Mouse (Mus musculus) ES-E14 (cell line): Measurements from ENCODE around the gene Slc16a9. TPM values are rescaled to one million over a fixed set of nuclear protein-coding genes. Genes with fewer than 3 reads are reported as not detected.
A peak's percentile ranks its signal among the peaks of the same experiment; 100 is the strongest.

Source experiments
- DNase-seq: peaks from one replicate; pipeline ENCODE4 v3.0.0-alpha.2; 2013; ENCODE audit warnings: low read depth, low spot score
- H3K27ac ChIP-seq: 2 replicates; pipeline ENCODE4 v1.5.1; 2012; ENCODE audit warnings: low read depth, mild to moderate bottlenecking, low read length, moderate library complexity, mixed read lengths; ENCODE audit not compliant: poor library complexity, insufficient read depth, severe bottlenecking
- H3K36me3 ChIP-seq: 2 replicates; pipeline ENCODE4 v1.6.1; 2012; ENCODE audit warnings: mild to moderate bottlenecking, low read length, moderate library complexity, mixed read lengths; ENCODE audit not compliant: control insufficient read depth, poor library complexity, insufficient read depth, severe bottlenecking
- H3K4me1 ChIP-seq, 2 experiments: fragments of 150-350 bp in 1 of 2; sonication (generic) in 1 of 2; 2 replicates each; pipeline ENCODE4 v1.6.1; 2012; ENCODE audit warnings: low read length in 2 of 2, mild to moderate bottlenecking in 1 of 2, mixed read lengths in 1 of 2; ENCODE audit not compliant: control insufficient read depth in 2 of 2, insufficient read depth in 2 of 2, poor library complexity in 1 of 2
- H3K4me3 ChIP-seq, 2 experiments: fragments of 150-350 bp in 1 of 2; sonication (generic) in 1 of 2; 2 replicates each; pipeline ENCODE4 v1.5.1; 2012; ENCODE audit warnings: low read length in 2 of 2, low read depth in 1 of 2, mild to moderate bottlenecking in 1 of 2, mixed read lengths in 1 of 2; ENCODE audit not compliant: insufficient read depth in 1 of 2, poor library complexity in 1 of 2, severe bottlenecking in 1 of 2
- H3K9ac ChIP-seq: 2 replicates; pipeline ENCODE4 v1.6.1; 2012; ENCODE audit warnings: low read depth, mild to moderate bottlenecking, low read length, mixed read lengths; ENCODE audit not compliant: poor library complexity, insufficient read depth, severe bottlenecking
- H3K9me3 ChIP-seq: fragments of 150-350 bp; sonication (generic); 2 replicates; pipeline ENCODE4 v1.6.1; 2012; ENCODE audit warnings: low read depth, mild to moderate bottlenecking, low read length; ENCODE audit not compliant: control insufficient read depth, insufficient read depth
- CHD2 ChIP-seq: IDR thresholded peaks from 2 replicates; pipeline ENCODE4 v1.6.1; 2014; ENCODE audit warnings: mild to moderate bottlenecking, low read depth, low read length, inconsistent platforms
- HCFC1 ChIP-seq: IDR thresholded peaks from 2 replicates; pipeline ENCODE4 v1.6.1; 2012; ENCODE audit warnings: low read length, inconsistent platforms, borderline replicate concordance; ENCODE audit not compliant: insufficient read depth
- MAFK ChIP-seq: IDR thresholded peaks from 2 replicates; pipeline ENCODE4 v1.6.1; 2014; ENCODE audit warnings: mild to moderate bottlenecking, low read depth, low read length, inconsistent platforms; ENCODE audit not compliant: insufficient read depth
- ZC3H11A ChIP-seq: IDR thresholded peaks from 2 replicates; pipeline ENCODE4 v1.6.1; 2012; ENCODE audit warnings: low read depth, mild to moderate bottlenecking, inconsistent platforms, low read length, borderline replicate concordance
- ZNF384 ChIP-seq: IDR thresholded peaks from 2 replicates; pipeline ENCODE4 v1.6.1; 2012; ENCODE audit warnings: low read depth, low read length, inconsistent platforms
- in situ Hi-C, 2 experiments: fragments of 600-800 bp; cut with MboI; formaldehyde crosslinking; loops; one replicate each; pipeline ENCODE4 v1.15.1; 2025; ENCODE audit warnings: low sequenced_read_pairs in 2 of 2, inconsistent platforms in 1 of 2; ENCODE audit not compliant: unreplicated experiment in 2 of 2
- total RNA-seq: library from RNA; depleted of rRNA; stranded (reverse); fragments of 300-350 nt; gene quantifications from 2 replicates; pipeline ENCODE4 v1.2.3, GENCODE M21; 2012; rRNA removed

Slc16a9 gene
- total RNA-seq, result 1.3 and 2.0 TPM in 2 replicates

- H3K27ac ChIP-seq, result no peak within 1 kb of the TSS
- no peaks in the 10 kb centered on the region for H3K36me3 ChIP-seq
- TF ChIP-seq CHD2 (no peak), ZNF384 (no peak), HCFC1 (peak; percentile 48; the same call in 1 of the 2 replicates), ZC3H11A (no peak), MAFK (no peak)
- peak within 1 kb of the TSS; percentile 57 to 63 for H3K4me3 ChIP-seq
- no peaks in the 10 kb centered on the region for H3K9me3 ChIP-seq
- DNase-seq, result peak; percentile 81
- peak within 1 kb of the TSS; percentile 24; the same call in 1 of the 2 replicates for H3K9ac ChIP-seq
- H3K4me1 ChIP-seq, result peaks cover 0 to 12% of the 10 kb centered on the region in 2 experiments; a peak in 2 of 4 replicates
- in situ Hi-C loops, result no loop called here
These were observed at the start of gene Slc16a9 for GRCm38 (mm10) chr10:70244921-70245558. Gene Slc16a9, plus strand, starts transcription at chr10:70245100.

- in situ Hi-C loops, result no loop called here
- DNase-seq, result no peak
- Histone ChIP-seq H3K36me3 (peaks cover 11% of the 10 kb centered on the region; the same call in 1 of the 2 replicates), H3K9ac (no peak overlapping the region), H3K4me3 (no peak overlapping the region), H3K27ac (no peak overlapping the region), H3K9me3 (no peaks in the 10 kb centered on the region), H3K4me1 (peaks cover 5 to 7% of the 10 kb centered on the region in 2 experiments; a peak in 3 of 4 replicates)
- TF ChIP-seq ZNF384 (no peak), MAFK (no peak), CHD2 (no peak), HCFC1 (no peak), ZC3H11A (no peak)
These were observed 49.6 kb upstream of the Slc16a9 start for GRCm38 (mm10) chr10:70195279-70195678.

- in situ Hi-C loops, result no loop called here
- Histone ChIP-seq H3K4me1 (peaks cover 5 to 7% of the 10 kb centered on the region in 2 experiments; a peak in 3 of 4 replicates), H3K9me3 (no peaks in the 10 kb centered on the region), H3K4me3 (no peak overlapping the region), H3K9ac (no peak overlapping the region), H3K36me3 (peaks cover 11% of the 10 kb centered on the region; the same call in 1 of the 2 replicates), H3K27ac (no peak overlapping the region)
- peak; percentile 46 for DNase-seq
- TF ChIP-seq ZC3H11A (peak; percentile 55; the same call in 1 of the 2 replicates), MAFK (no peak)
These were observed 49.1 kb upstream of the Slc16a9 start for GRCm38 (mm10) chr10:70195786-70196185.

GRCm38 (mm10) chr10:70196666-70197065 lies 48.2 kb upstream of the Slc16a9 start:
- no peak overlapping the region for H3K4me3 ChIP-seq
- TF ChIP-seq HCFC1 (no peak), ZC3H11A (no peak), ZNF384 (no peak), CHD2 (no peak), MAFK (no peak)
- peaks cover 5 to 7% of the 10 kb centered on the region in 2 experiments; a peak in 3 of 4 replicates for H3K4me1 ChIP-seq
- in situ Hi-C loops, result no loop called here
- no peaks in the 10 kb centered on the region for H3K9me3 ChIP-seq
- peaks cover 5% of the 10 kb centered on the region; the same call in 1 of the 2 replicates for H3K36me3 ChIP-seq
- H3K27ac ChIP-seq, result no peak overlapping the region
- H3K9ac ChIP-seq, result no peak overlapping the region
- no peak for DNase-seq
